In genomic region chr3:142034160-142034559, GRCm38 (mm10) we compare ENCODE assay signal across 20 mouse cellular contexts.
DNase-seq lines count a peak whose midpoint lies in the region; ATAC-seq and TF ChIP-seq lines count a peak whose summit lies in the region.
"Had no signal": no experiment of that assay in that cellular context is flagged by ENCODE, and none has a peak within 500 bp of the region (broad histone marks: within the 10 kb centered on the region; RNA-seq: fewer than 3 reads in every experiment).

No protein-coding gene starts in this region.

- 20% methylated on average over 4 of the region's 4 CpGs for WGBS in kidney, embryonic 14.5 days
- 62% methylated on average over 4 of the region's 4 CpGs for WGBS in lung, postnatal 0 days
- WGBS in limb, embryonic 13.5 days = 76% methylated on average over 4 of the region's 4 CpGs
- WGBS in heart, embryonic 12.5 days = 59% methylated on average over 4 of the region's 4 CpGs

- no peak for TF ChIP-seq CTCF in lung, postnatal 0 days (IDR thresholded peaks at IDR 0.05)

- no peak for DNase-seq in kidney, adult 11 months
- DNase-seq in lung, postnatal 36 days = peak; percentile 3
- DNase-seq in lung, postnatal 0 days (ENCODE audit: low spot score) = no peak
- DNase-seq in brain, adult 2 months (ENCODE audit: low read depth, low spot score) = peak; percentile 4
- DNase-seq in gastrocnemius, postnatal 36 days = no peak
- DNase-seq: adrenal gland, adult 8-10 months; cerebellum, postnatal 10 days; gastrocnemius, adult 2 months; kidney, adult 9 months; liver, embryonic 13.5 days; right cerebral cortex, adult 18-20 months; thymus, postnatal 36 days had no signal

- H3K4me2 ChIP-seq in kidney, embryonic 14.5 days (replicated peaks; ENCODE audit: low read depth, low read length) = no peak overlapping the region
- H3K4me2 ChIP-seq in lung, postnatal 0 days (replicated peaks; ENCODE audit: low read depth, low read length) = no peak overlapping the region
- H3K4me2 ChIP-seq in limb, embryonic 13.5 days (replicated peaks) = no peak overlapping the region
- H3K4me2 ChIP-seq in heart, embryonic 12.5 days = no peak overlapping the region
- H3K4me2 ChIP-seq: forebrain, embryonic 12.5 days; liver, embryonic 13.5 days; lung, embryonic 15.5 days; midbrain, embryonic 13.5 days; neural tube, embryonic 13.5 days had no signal

- no peaks in the 10 kb centered on the region for H3K36me3 ChIP-seq in kidney, embryonic 14.5 days (ENCODE audit: control insufficient read depth, insufficient read depth, low read length)
- no peaks in the 10 kb centered on the region for H3K36me3 ChIP-seq in lung, postnatal 0 days (ENCODE audit: insufficient read depth, low read length)
- no peaks in the 10 kb centered on the region for H3K36me3 ChIP-seq in limb, embryonic 13.5 days
- H3K36me3 ChIP-seq in heart, embryonic 12.5 days = no peaks in the 10 kb centered on the region
- H3K36me3 ChIP-seq: forebrain, embryonic 12.5 days; liver, embryonic 13.5 days; lung, embryonic 15.5 days; midbrain, embryonic 13.5 days; neural tube, embryonic 13.5 days had no signal

- peak; percentile 62; the same call in 1 of the 2 replicates for ATAC-seq in kidney, embryonic 14.5 days (ENCODE audit: low FRiP score, low TSS enrichment)
- no peak for ATAC-seq in lung, postnatal 0 days
- no peak for ATAC-seq in limb, embryonic 13.5 days (ENCODE audit: low FRiP score, low read depth)
- ATAC-seq in heart, embryonic 12.5 days (ENCODE audit: insufficient number of reproducible peaks, low FRiP score) = no peak
- ATAC-seq: midbrain, embryonic 13.5 days; Patski had no signal

- H3K4me3 ChIP-seq in kidney, embryonic 14.5 days (ENCODE audit: low read length) = no peak overlapping the region
- H3K4me3 ChIP-seq in lung, postnatal 0 days (ENCODE audit: low read depth, low read length) = no peak overlapping the region
- H3K4me3 ChIP-seq in limb, embryonic 13.5 days = no peak overlapping the region
- no peak overlapping the region for H3K4me3 ChIP-seq in heart, embryonic 12.5 days
- H3K4me3 ChIP-seq: forebrain, embryonic 12.5 days; gastrocnemius, adult 2 months; liver, embryonic 13.5 days; lung, embryonic 15.5 days; midbrain, embryonic 13.5 days; neural tube, embryonic 13.5 days had no signal

- peak overlapping the region; percentile 62; the same call in 1 of the 2 replicates for H3K27ac ChIP-seq in kidney, embryonic 14.5 days (ENCODE audit: low read depth, low read length)
- H3K27ac ChIP-seq in lung, postnatal 0 days (ENCODE audit: low read length) = no peak overlapping the region
- H3K27ac ChIP-seq in limb, embryonic 13.5 days = 0 out of 2 replicates have a peak overlapping the region, but pooled peaks have one; percentile 6
- no peak overlapping the region for H3K27ac ChIP-seq in heart, embryonic 12.5 days (ENCODE audit: poor library complexity, severe bottlenecking)
- H3K27ac ChIP-seq: forebrain, embryonic 12.5 days; gastrocnemius, adult 2 months; liver, embryonic 13.5 days; lung, embryonic 15.5 days; midbrain, embryonic 13.5 days; neural tube, embryonic 13.5 days had no signal

- H3K4me1 ChIP-seq in kidney, embryonic 14.5 days (ENCODE audit: control insufficient read depth, insufficient read depth, low read length) = peaks cover 13% of the 10 kb centered on the region
- no peaks in the 10 kb centered on the region for H3K4me1 ChIP-seq in lung, postnatal 0 days (ENCODE audit: insufficient read depth, low read depth, low read length)
- peaks cover 21% of the 10 kb centered on the region for H3K4me1 ChIP-seq in limb, embryonic 13.5 days
- 0 out of 2 replicates have a peak, but pooled peaks cover 4% of the 10 kb centered on the region for H3K4me1 ChIP-seq in heart, embryonic 12.5 days (replicated peaks)
- H3K4me1 ChIP-seq: forebrain, embryonic 12.5 days; liver, embryonic 13.5 days; lung, embryonic 15.5 days; midbrain, embryonic 13.5 days; neural tube, embryonic 13.5 days had no signal

- TF ChIP-seq EP300 in lung, postnatal 0 days (IDR thresholded peaks at IDR 0.05) = no peak

- H3K9ac ChIP-seq in kidney, embryonic 14.5 days (ENCODE audit: low read depth, low read length) = no peak overlapping the region
- no peak overlapping the region for H3K9ac ChIP-seq in lung, postnatal 0 days (replicated peaks; ENCODE audit: low read depth)
- H3K9ac ChIP-seq in limb, embryonic 13.5 days = no peak overlapping the region
- no peak overlapping the region for H3K9ac ChIP-seq in heart, embryonic 12.5 days
- H3K9ac ChIP-seq: forebrain, embryonic 12.5 days; liver, embryonic 13.5 days; lung, embryonic 15.5 days; midbrain, embryonic 13.5 days; neural tube, embryonic 13.5 days had no signal

- no peaks in the 10 kb centered on the region for H3K27me3 ChIP-seq in kidney, embryonic 14.5 days (ENCODE audit: control insufficient read depth, insufficient read depth, low read length)
- H3K27me3 ChIP-seq in lung, postnatal 0 days (replicated peaks; ENCODE audit: insufficient read depth, low read length) = no peaks in the 10 kb centered on the region
- H3K27me3 ChIP-seq in limb, embryonic 13.5 days = peaks cover 10% of the 10 kb centered on the region; the same call in 1 of the 2 replicates
- no peaks in the 10 kb centered on the region for H3K27me3 ChIP-seq in heart, embryonic 12.5 days (replicated peaks)
- H3K27me3 ChIP-seq: forebrain, embryonic 12.5 days; liver, embryonic 13.5 days; lung, embryonic 15.5 days; midbrain, embryonic 13.5 days; neural tube, embryonic 13.5 days; Patski had no signal

- no peaks in the 10 kb centered on the region for H3K9me3 ChIP-seq in kidney, embryonic 14.5 days (ENCODE audit: control insufficient read depth, low read length)
- no peaks in the 10 kb centered on the region for H3K9me3 ChIP-seq in lung, postnatal 0 days (ENCODE audit: low read length)
- H3K9me3 ChIP-seq in limb, embryonic 13.5 days = no peaks in the 10 kb centered on the region
- no peaks in the 10 kb centered on the region for H3K9me3 ChIP-seq in heart, embryonic 12.5 days (replicated peaks)
- H3K9me3 ChIP-seq: forebrain, embryonic 12.5 days; liver, embryonic 13.5 days; lung, embryonic 15.5 days; midbrain, embryonic 13.5 days; neural tube, embryonic 13.5 days had no signal

- intact Hi-C loops in gastrocnemius, postnatal 36 days (cut with DNase I) = no loop called here

Comparison
In these comparisons a context has a peak if more than half of its experiments do, and no peak if none do; other contexts are left out.
1. DNase-seq: peak in lung, postnatal 36 days (single experiment) and brain, adult 2 months (single experiment); none in kidney, adult 11 months (single experiment), lung, postnatal 0 days (single experiment) and gastrocnemius, postnatal 36 days (0 of 2).
2. H3K27ac ChIP-seq: peak in kidney, embryonic 14.5 days (single experiment) and limb, embryonic 13.5 days (single experiment); none in lung, postnatal 0 days (single experiment) and heart, embryonic 12.5 days (single experiment).